30 mouse cellular contexts compared by ENCODE assay signal in genomic region chr11:12274276-12274675, GRCm38 (mm10).
"Had no signal": no experiment of that assay in that cellular context is flagged by ENCODE, and none has a peak within 500 bp of the region (broad histone marks: within the 10 kb centered on the region; RNA-seq: fewer than 3 reads in every experiment).

No protein-coding gene starts in this region.

- H3K4me3 ChIP-seq: heart, embryonic 10.5 days; heart, embryonic 12.5 days; heart, embryonic 13.5 days; heart, embryonic 15.5 days; hindbrain, embryonic 10.5 days; hindbrain, embryonic 12.5 days; hindbrain, embryonic 13.5 days; hindbrain, embryonic 15.5 days; intestine, embryonic 15.5 days; kidney, embryonic 15.5 days; layer of hippocampus, adult 2 months had no signal

- H3K27ac ChIP-seq: heart, embryonic 10.5 days; heart, embryonic 13.5 days; heart, embryonic 15.5 days; hindbrain, embryonic 10.5 days; hindbrain, embryonic 12.5 days; hindbrain, embryonic 13.5 days; hindbrain, embryonic 14.5 days; hindbrain, embryonic 15.5 days; hindbrain, postnatal 0 days; intestine, embryonic 15.5 days; kidney, embryonic 15.5 days; kidney, postnatal 0 days; layer of hippocampus, adult 2 months had no signal

- DNase-seq: heart, postnatal 10 days; heart, postnatal 14 days; heart, postnatal 36 days; heart, postnatal 4 days; kidney, adult 11 months; kidney, adult 18-20 months; kidney, adult 2 months; kidney, adult 8-10 months; kidney, adult 9 months; kidney, postnatal 10 days; kidney, postnatal 14 days; kidney, postnatal 25 days; kidney, postnatal 36 days; kidney, postnatal 4 days; layer of hippocampus, adult 9-11 months; layer of hippocampus, postnatal 36 days had no signal
